Mouse (Mus musculus): ENCODE results near the gene Kcnj3.

Kcnj3 gene

GRCm38 (mm10) chr2:55517297-55517696, 81.5 kb downstream of the Kcnj3 start:
- DNase-seq (ENCODE audit: low spot score), result no peak

GRCm38 (mm10) chr2:55532738-55533491, 97.1 kb downstream of the Kcnj3 start:
- no peak for DNase-seq (ENCODE audit: low spot score)

GRCm38 (mm10) chr2:55534946-55535345, 99.2 kb downstream of the Kcnj3 start:
- no peak for DNase-seq (ENCODE audit: low spot score)

GRCm38 (mm10) chr2:55535482-55535881, 99.7 kb downstream of the Kcnj3 start:
- no peak for DNase-seq (ENCODE audit: low spot score)

- no peak for DNase-seq (ENCODE audit: low spot score)
Measured at GRCm38 (mm10) chr2:55547612-55548011, 111.8 kb downstream of the Kcnj3 start.

- no peak for DNase-seq (ENCODE audit: low spot score)
Measured at GRCm38 (mm10) chr2:55558368-55558985, 122.7 kb downstream of the Kcnj3 start.

GRCm38 (mm10) chr2:55569291-55569690, 133.5 kb downstream of the Kcnj3 start:
- DNase-seq (ENCODE audit: low spot score), result no peak

- no peak for DNase-seq (ENCODE audit: low spot score)
Measured at GRCm38 (mm10) chr2:55571425-55571824, 135.7 kb downstream of the Kcnj3 start.

- DNase-seq (ENCODE audit: low spot score), result no peak
Measured at GRCm38 (mm10) chr2:55580286-55580685, 144.5 kb downstream of the Kcnj3 start.

GRCm38 (mm10) chr2:55591226-55591988, 155.6 kb downstream of the Kcnj3 start:
- DNase-seq (ENCODE audit: low spot score), result no peak

Measured in ovary, postnatal 10 days (tissue).